Mouse (Mus musculus) ZHBTc4 (cell line): ENCODE results near the gene Etl4.
"Not testable (repeated sequence)": the region's sequence is repeated elsewhere in the genome, so short reads cannot be mapped to it uniquely, and the experiment has no call there.

Experiments
- DNase-seq: peaks from one replicate; pipeline ENCODE4 v3.0.0-alpha.2; 2011; ENCODE audit warnings: low read depth, low spot score

The Etl4 gene

DNA sequence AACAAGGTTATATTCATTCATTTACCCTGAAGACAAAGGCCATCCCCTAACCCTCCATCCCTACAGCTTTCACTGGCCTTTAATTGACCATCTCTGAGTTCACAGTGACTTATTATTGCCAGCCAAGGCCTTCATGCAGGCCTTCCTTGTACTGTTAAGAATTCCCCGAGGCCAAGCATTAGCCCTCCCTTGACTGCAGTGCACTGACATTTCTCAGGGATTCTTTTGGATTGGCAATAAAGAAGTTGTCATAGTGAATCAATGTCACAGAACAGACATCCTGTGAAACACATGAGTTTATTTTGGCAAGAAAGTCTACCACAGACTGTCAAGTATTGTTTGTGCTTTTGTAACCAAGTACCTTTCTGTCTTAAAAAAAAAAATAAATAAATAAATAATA, 257.5 kb downstream of the Etl4 start:
- DNase-seq = no peak

DNA sequence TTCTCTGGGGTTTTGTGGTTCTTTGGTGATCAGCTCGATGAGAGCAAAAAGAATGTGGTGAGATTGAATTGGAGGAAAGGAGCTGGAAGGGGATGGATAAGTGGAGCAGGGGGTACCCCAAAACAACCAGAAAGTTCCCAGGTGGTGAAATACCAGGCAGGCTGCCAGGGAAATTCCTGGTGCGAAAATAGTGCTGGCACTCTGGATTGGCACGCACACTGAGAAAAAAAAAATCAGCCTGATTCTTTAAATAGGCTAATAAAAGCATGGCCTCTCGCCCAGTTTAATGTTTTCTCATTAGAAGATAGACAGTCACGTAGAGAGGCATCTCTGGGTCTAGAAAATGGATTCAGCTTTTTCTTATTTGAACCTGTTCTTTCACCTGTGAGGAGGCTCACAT, 258.0 kb downstream of the Etl4 start:
- DNase-seq = no peak

DNA sequence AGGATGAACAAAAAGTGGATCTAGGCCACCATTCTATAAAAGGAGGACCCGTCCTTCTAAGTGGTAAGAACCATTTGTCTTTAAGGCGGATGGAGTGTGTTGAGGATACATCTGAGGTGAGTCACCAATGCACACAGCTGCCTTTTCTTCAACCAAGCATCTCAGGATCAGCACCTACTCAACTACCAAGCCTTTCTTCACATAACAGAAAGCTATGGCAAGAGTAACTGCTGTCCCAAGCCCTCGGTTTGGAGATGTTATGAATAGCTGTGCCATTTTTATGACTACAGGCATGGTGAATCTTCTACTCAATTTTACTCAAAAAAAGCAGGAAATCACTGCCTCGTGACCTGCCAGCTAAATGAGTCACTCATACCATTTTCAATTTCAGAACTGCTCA, 258.6 kb downstream of the Etl4 start:
- DNase-seq = no peak

DNA sequence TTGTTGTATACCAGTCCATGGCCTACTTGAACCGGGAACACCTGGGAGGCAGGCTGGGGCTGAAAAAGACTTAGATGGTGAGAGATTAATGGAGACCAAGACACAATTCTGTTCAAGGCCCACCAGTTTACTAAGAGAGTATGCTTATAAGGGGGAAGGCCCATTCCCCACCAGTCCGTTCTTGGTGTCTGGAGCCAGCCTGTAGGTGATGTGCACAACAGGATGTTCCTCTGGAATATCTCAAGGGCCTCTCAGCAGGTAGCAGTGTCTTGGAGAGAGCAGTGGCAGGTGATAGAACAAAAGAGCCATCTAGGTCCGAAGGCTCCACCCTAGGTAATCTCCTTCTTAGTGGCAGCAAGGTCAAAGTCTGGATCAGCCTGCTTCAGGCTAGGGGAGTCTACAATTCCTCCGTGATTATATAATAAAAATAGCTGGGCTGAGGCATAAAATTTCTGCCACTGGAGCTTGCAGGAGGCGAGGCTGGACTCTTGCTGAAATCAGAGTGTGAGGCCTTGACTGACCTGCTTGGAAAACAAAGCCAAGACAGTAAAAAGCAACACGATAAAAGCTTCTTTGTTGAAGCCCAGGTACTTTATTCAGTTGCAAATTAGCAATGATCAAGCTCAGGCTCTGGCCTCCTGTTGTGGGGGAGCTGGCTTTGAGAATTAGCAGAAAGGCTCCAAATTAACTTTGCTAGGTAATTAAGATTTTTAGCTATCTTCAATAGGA, 267.0 kb downstream of the Etl4 start:
- DNase-seq = peak; percentile 92

DNA sequence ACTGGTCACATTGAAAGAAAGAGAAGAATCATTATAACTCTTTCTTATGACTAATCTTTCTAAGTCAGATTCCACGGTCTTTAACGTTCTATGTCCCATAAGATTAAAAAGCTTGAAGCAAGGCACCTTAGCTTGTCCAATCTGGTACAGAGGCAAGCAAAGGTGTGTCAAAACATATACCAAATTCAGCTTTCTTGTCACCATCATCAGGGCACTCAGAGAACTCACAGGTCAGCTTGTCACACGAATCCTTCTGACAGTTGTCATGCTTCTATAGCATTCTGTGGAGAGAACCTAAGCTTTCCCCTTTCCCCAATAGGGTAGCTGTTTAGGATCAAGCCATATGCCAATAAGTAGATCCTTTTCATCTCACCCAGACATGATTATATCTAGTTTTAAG, 267.7 kb downstream of the Etl4 start:
- peak; percentile 51 for DNase-seq

DNA sequence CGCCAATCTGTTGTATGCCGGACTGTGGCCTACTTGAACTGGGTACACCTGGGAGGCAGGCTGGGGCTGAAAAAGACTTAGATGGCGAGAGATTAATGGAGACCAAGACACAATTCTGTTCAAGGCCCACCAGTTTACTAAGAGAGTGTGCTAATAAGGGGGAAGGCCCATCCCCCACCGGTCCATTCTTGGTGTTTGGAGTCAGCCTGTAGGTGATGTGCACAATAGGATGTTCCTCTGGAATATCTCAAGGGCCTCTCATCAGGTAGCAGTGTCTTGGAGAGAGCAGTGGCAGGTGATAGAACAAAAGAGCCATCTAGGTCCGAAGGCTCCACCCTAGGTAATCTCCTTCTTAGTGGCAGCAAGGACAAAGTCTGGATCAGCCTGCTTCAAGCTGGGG, 271.0 kb downstream of the Etl4 start:
- peak; percentile 50 for DNase-seq

DNA sequence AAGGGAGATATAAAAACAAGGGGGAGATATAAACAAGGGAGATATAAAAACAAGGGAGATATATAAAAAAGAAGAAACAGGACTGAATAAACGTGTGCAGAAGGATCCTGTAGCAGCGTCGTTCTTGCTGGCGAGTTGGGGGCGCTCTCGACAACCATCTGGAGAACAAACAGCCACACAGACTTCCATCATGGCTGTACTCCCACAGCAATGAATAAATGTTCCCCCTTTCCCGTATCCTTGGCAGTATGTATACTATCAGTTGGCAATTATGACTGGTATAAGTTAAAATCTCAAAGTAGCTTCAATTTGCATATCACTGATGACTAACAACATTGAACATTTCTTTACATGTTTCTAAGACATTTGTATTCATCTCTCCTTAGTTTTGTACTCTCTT, 277.6 kb downstream of the Etl4 start:
- not testable (repeated sequence) for DNase-seq

DNA sequence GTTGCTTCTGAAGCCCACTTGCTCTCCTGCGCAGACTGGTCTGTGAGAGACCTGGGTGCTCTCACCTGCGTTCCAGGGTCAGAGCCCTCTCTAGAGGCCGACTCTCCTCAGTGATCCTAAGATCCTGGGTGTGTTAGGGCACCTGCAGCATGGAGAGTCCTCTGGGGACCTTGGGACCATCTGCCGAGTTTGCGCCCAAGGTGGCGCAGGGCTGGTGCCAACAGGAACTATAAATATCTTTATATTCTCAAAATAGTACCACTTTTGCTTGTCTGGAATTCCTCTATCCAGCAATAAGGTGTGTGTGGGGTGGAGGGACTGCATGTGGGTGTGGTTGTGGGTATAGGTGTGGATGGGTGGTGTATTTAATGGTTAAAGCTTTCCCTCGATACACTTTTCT, 293.4 kb downstream of the Etl4 start:
- no peak for DNase-seq

DNA sequence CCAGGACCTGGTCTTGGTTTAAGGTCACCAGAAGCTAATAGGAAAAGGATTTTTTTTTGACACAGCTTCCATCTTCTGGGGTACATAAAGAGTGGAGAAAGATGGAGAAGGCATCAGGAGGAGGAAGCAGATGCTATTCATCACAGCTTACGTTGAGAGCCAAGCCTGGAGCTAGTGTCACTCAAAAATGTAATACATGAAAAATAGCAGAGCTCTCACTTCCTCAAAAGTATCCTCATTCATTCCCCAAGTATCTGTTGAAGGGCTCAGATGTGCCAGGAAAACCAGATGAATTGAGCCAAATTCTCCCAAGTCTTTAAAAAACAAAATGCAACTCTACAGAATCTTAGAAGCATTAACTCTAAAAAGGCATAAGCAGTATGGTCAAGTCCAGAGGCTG, 297.1 kb downstream of the Etl4 start:
- DNase-seq = no peak

DNA sequence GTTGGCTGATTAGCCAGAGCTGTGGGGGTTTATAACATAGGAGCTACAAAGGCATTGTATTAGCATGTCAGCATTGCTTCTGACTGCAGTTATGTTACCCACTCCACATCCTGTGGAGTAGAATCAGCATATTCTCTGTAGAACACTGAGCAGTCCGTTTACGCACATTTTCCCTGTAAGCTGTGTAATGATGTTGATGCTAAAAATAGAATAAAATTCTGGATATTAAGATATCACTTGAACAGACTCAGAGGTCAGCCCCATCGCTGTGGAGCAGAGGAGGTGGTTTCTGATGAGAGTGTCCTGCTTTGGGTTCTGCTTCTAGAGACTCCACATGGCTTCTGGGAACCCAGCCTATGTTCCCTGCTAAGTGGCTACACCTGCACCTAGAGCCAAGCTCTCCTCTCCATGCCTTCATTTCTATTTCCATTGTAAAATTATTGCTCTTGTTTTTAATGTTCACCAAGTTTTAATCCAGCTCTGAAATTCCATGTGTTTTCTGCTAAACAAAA, 299.2 kb downstream of the Etl4 start:
- peak; percentile 19 for DNase-seq

DNA sequence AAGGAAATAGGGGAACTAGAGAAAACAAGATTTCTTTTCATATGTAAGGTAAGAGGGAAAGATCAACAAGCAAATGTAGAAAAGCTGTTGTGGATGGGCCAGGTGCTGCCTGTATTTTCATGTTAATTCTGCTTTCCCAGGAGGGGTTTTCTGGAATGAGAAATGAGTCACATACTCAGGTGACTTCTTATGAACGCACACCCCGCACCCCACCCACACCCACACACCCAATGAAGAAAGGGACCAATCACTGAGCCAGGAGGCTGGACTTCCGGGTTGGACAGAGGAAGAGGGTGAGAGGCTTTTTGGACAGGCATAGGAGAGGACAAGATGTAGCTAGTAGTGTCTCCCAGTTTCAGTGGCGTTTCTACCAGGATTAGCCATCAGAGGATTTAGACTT, 299.8 kb downstream of the Etl4 start:
- peak; percentile 95 for DNase-seq

DNA sequence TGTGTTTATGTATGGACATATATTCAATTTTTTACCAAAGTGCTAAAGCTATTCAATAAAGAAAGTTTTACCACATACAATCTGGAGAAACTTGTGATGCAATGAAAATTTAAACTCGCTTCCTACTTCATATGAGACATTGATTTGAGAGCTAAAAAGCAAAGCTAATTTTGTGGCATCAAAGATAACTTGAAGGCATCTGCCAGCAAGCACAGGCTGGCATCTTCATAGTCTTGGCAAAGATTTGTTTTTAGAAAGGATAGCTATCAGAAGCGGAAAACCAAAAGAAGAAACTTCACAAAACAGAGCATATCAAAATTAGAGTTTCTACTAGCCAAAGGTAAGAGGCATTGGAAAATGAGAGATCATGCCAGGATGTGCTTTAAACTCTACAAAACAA, 306.7 kb downstream of the Etl4 start:
- DNase-seq = no peak

DNA sequence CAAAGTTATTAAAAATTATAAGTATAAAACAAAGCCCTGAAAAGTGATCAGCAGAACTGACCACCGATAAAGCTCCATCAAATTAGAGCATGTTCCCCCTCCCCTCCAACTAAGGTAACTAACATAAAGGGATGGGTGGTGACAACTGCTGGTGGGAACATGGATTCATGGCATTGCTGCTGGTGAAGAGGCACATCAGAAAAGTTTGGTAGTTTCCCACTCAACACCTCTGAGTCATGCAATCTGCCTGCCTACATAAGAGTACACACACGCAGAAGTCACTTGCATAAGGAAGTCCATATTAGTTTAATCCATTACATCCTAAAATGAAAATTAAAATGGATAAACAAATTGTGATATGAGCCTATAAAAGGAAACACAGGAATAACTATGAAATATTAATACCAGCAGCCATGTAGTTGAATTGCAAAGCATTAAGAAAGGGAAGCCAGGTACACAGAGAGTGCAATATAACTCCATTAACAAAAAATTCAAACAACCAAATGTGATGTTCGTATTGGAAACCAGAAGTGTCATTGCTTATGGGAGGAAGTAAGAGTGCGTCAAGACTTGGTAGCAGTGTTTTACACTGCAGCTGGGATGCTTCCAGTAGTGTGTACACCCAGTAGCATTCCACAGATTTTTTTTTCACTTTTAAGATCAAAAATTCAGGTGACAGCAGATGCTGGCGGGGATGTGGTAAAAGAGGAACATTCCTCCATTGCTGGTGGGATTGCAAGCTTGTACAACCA, 307.3 kb downstream of the Etl4 start:
- no peak for DNase-seq

DNA sequence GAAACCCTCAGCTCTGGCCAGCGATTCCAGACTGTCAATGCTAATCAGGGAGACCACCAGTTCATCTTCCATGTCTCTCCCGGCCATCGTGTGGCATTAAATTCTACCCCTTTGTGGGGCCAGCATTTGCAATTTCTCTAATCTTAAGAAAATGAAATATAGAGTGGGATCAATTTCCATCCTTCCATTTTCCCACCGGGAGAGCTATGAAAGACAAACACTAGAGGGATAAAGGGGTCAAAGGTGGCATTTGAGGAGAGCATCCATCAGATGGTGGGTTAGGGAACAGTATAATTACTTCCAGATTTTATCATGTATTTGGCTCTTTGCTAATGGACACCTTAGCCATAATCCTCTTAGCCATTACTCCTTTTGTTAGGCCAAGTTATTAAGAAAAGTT, 321.8 kb downstream of the Etl4 start:
- no peak for DNase-seq

DNA sequence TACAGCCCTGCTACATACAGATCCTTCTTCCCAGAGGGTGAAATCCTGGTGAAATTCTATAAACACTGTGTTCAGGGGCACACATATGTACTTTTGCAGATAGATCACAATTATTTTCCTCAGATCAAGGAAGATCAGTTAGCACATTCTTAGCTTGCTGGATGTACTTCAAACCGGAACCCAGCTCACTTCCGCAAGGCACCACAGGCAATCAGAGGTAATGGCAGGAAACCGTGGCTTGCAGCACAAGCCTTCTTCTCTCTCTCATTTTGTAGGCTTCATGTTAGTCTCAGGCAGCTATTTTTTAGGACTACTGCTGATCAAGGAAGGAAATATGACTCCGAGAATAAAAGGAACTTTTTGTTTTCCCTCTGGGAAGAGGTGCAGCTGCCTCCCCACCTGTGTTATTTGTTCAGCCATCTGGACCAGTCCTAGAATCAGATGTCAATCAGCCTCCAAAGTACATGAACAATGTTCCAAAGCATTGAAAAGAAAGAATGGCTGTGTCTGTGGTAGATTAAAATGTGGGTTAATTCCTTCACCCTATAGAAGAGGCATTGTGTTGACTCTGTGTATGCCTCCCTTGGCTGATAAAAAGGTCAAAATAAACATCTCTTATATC, 338.6 kb downstream of the Etl4 start:
- no peak for DNase-seq

DNA sequence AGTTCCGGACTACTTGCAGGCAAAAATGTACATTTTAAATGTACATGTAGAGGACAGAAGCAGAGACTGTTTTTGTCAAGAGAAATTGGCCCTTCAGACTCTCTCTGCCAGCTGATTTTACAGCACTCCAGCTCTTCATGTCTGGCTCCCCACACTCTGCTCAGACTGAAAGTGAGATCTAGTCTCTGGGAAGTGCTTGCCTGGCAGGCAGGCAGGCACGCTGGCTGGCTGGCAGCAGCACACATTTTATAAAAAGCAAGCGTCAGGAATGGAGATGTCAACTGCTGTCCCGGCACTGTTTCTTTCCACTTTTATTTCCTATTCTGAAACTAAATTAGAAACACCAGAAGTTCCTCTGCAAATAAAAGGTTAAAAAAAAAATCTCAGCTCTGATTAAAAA, 339.8 kb downstream of the Etl4 start:
- no peak for DNase-seq

DNA sequence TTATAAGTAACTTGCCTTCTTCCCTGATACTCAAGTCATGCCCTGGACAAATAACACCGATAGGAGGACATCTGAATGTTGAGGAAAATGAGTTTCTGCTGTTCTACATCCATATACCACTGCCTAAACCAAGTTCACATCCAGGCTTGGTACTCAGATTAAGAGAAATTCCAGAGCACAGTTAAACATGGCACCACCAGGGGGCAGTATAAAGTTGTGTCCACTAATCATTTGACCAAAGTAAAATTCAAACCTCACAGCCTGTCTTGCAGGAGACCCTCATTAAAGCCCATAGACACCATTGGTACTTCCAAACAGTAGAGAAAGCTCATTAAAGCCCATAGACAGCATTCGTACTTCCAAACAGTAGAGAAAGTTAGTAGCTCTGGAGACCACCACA, 366.5 kb downstream of the Etl4 start:
- DNase-seq = peak; percentile 68

DNA sequence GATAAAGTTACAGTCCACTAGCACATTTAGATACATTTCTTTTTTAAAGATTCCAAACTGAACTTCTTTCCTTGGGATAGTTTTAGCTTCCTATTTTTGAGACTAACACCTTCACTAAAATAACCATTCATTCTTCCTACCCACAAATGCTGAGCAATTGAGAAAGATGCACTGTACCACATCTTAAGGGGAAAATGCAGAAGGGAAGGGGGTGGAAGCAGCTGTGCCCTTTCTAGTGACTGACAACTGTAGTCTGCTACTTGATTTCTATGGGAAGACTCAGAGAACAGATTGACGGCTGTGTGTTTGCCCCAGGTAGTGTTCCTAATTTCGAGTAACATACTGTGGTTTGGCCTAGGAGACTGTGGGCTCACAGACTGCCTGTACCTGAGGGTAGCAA, 372.3 kb downstream of the Etl4 start:
- no peak for DNase-seq

DNA sequence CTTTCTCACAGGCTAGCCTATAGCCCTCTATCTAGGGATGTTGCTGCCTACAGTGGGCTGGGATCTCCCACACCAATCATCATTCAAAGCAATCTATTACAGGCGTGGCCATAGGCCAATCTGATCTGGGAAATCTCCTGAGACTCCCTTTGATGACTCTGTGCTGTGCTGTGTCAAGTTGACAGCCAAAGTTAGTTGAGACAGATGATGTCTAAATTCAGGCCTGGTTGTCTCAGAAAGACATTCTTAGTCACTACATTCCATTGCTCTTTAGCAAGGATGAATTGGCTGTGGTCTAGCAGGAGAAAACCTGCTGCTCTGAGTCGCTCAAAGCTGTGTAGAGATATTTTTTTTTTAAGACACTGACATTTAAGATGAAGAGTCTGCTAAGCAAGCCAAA, 374.8 kb downstream of the Etl4 start:
- no peak for DNase-seq

DNA sequence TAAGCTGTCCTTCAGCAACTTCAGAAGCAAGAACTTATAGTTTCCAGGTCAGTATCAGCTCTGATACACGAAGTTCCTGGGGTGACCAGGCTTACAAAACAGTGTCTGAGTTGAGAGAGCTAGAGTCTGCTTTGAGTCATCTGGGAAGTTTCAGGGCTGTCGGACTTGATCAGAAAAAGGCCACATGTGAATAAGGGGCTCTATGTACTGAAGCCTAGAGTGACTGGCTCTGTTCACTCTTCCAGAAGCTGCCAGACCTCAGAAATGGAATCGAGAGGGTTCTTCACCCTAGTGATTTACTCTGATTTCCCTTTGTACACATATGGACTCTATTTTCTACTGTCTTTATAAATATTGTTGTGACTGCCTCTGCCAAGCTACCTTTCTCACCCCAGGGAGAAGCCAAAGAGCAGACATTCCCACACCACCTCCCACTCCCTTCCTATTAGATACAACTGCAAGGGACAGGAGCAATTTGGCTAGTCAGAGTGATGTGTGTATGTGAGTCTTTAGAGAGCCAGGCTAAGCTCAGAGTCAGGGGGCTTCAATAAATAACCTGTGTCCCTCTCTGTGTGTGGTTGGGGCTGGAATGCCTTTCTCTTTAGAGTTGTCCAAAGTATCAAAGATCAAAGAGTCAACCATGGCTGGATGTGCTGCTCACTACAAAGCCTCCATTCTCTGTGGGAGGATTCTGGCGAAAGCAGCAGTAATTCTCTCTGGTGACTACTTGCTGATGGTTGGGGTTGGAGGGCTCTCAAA, 381.6 kb downstream of the Etl4 start:
- no peak for DNase-seq

DNA sequence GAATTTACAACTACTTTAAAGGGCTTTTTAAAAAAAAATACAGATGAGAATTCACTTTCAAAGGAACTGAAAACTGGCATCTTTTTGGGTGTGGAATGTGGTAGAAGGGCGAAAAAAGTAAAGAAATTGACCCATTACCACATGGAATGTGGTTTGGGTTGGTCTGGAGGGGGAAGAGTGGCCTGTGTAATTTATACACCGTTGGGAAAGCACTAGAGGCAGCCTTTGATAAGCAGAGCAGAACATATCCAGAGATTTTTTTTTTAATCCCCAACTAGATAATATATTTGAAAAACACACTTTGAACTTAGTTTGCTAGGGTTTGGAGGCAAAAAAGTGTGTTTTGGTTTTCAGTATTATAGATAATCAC, 382.1 kb downstream of the Etl4 start:
- DNase-seq = no peak

DNA sequence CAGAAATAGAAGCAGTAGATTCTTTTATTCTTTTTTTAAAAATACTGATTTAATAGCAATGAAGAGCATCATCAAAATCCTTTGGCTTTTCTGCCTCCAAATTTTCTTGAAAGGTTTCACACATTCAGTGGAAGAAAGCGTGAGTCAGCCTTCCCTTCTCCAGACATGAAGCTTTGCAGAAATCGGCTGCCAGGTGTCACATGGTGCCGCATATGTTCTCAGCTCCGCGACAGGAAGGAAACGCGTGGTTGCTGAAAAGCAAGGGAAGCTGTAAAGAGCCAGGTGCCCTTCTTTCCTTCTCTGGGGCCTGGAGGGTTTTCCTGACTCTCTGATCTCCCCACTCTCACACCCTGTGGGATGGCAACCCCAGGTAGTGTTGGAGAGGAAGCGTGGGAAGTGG, 383.8 kb downstream of the Etl4 start:
- DNase-seq = no peak
